Mouse (Mus musculus) cerebellum, postnatal 10 days (tissue): Measurements from ENCODE around the gene Cpne2.
A peak's percentile ranks its signal among the peaks of the same experiment; 100 is the strongest.

ENCODE experiments used
- DNase-seq, 2 experiments: peaks; one replicate each; pipeline ENCODE4 v3.0.0; 2021; ENCODE audit warnings: mixed read lengths in 2 of 2

Cpne2 gene

DNA sequence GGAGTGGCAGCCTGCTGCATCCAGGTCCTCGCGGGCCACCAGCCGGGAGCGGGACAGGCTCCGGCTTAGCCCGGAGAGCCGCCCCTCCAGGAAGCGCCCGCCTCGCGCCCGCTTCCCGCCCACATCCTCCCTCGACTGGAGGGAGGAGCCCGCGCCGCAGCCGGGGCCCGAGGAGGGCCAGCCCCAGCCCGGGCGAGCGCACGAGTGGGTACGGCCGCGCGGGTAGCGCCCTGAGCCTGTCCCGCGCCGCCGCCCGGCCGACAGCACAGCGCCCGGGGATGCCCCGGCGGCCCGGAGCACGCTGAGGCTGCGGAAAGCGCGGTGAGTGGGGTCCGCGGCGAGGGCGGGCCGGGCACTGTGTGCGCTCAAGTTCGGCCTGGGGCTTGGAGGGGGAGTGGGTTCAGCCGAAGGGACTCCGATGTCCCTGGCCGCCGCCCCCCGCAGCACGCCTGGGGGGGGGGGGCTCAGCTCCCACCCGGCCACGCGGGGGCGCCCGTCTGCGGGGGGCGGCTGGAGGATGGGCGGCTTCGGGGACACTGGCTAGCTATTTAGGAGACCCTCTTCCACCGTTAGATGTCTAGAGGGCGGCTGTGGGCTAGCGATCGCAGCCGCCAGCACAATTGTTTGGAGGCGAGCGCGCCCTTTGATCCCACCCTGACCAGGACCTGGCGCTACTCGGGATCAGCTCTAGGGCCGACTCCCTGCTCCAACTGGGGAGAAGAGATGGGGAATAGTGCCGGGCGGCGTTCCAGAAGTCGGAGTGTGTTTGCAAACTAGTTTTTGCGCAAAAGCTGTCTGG, at the start of gene Cpne2:
Gene Cpne2 (plus strand): TSS at position 118 of the 799 bp plus-strand sequence.
- DNase-seq: peak; percentile 49 to 63

- no peak for DNase-seq
These were observed 47.5 kb upstream of the Cpne2 start for GRCm38 (mm10) chr8:94485288-94485687.

DNA sequence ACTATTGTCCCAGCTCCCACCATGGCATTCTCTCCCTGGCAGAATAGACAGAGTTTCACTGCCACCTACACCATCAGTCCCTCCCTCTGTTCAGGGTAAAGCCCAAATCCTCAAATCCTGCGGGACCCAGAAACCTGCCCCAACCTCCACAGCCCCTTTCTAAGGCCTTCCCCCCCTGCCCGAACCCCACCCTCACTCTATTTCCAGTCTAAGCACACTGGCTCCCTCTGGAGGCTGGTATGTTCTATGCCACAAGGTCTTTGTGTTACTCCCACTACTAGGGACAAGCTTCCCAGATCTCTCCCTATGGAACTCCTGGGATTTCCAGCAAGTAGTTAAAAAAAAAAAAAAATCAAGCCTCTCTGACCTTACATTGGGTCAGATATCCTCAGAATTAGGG, 46.9 kb upstream of the Cpne2 start:
- peak; percentile 74 to 75 for DNase-seq

DNA sequence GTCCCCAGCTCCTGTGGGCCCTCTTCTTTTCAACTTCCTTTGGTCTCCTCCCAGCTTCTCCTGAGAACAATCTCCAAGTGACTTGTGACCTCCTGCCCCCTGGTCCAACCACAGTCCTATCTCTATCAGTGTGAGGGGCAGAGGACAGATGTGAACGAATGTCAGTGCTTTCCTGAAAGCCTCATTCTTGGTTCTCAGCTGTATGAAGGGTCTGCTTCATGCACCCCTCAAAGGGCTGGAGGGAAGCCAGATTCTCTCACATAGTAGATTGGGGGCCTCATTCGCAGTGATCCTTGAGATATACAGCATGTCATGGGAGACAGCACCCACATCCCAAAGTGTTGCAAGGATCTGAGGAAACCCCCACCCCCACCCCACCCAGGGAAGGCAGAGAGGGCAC, 44.8 kb upstream of the Cpne2 start:
- no peak for DNase-seq

- DNase-seq: peak in 1 of 2 experiments; percentile 26
These were observed 42.8 kb upstream of the Cpne2 start for GRCm38 (mm10) chr8:94489809-94490483.

DNA sequence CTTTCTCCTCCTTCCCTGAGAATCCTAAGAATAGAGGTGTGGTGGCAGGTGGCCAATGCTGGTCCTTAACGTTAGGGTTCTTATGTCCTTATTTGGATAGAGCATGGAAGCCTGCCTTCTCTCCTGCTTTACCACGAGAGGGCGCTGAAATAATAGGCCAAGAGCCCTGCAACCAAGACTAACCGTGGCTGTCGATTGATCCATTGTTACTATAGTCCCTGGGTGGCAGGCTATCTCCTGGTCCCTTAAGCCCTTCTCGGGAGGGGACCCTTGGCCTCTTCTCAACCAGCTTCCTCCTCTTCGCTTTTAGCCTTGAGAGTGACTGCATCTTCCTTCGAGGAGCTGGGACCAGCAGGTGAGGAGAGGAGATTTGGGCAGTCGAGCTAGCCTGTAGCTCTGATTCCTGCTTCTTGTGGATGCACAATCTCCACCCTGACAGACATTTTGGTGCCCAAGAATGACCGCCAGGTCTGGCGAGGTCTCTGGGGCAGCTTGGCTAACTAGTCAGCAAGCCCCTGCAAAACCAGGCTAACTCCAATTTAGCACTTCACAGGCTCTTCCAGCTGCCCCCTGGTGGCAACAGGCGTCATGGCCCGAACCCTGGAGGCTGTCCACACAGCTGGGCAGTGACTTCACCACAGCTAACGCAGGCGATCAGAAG, 40.6 kb upstream of the Cpne2 start:
- peak; percentile 86 to 87 for DNase-seq

- no peak for DNase-seq
These were observed 39.5 kb upstream of the Cpne2 start for GRCm38 (mm10) chr8:94493240-94493639.

GRCm38 (mm10) chr8:94515430-94516208, 17.2 kb upstream of the Cpne2 start:
- peak; percentile 81 to 90 for DNase-seq

GRCm38 (mm10) chr8:94516209-94516593, 16.6 kb upstream of the Cpne2 start:
- no peak for DNase-seq

- DNase-seq: no peak
These were observed 16.0 kb upstream of the Cpne2 start for GRCm38 (mm10) chr8:94516766-94517165.

GRCm38 (mm10) chr8:94518331-94518730, 14.5 kb upstream of the Cpne2 start:
- DNase-seq: peak; percentile 59 to 60

DNA sequence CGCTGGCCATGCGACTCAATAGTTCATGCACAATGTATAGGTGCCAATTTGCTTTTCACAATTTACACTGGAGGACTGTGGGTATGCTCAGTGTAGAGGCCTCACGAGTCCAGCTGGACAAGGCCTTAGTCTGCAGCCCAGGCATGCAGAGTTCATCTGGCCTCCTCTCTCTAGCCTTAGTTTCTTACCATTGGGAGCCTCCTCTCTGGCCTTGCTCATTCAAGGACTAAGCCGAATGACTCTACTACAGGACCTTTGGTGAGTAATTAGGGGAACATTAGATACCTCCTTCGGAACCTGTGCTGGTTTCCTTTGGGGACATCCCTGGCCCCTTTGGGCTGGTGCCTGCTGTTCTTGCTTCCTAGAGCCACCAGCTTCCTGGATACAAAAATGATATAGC, 13.8 kb upstream of the Cpne2 start:
- no peak for DNase-seq

DNA sequence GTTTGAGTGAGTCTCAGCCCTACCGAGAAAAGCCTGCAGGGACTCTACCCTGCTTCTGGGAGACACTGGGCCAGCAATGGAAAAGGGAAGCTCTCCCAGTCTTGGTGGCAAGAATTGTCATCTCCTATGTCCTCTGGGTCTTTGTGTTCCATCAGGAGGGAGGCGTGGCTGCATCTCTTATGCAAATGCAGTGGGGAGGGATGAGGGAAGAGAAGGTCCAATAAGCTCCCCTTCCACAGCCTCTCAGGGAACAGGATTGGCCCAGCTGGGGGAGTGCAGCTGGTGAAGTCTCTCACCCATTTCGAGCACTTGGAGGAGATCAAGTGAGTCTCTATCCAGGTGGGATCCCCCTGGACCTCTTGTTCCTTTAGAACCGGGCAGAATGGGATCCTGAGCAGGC, 11.3 kb upstream of the Cpne2 start:
- DNase-seq: no peak

GRCm38 (mm10) chr8:94522482-94522881, 10.3 kb upstream of the Cpne2 start:
- DNase-seq: no peak

- DNase-seq: no peak
These were observed 8.2 kb upstream of the Cpne2 start for GRCm38 (mm10) chr8:94524554-94524953.

DNA sequence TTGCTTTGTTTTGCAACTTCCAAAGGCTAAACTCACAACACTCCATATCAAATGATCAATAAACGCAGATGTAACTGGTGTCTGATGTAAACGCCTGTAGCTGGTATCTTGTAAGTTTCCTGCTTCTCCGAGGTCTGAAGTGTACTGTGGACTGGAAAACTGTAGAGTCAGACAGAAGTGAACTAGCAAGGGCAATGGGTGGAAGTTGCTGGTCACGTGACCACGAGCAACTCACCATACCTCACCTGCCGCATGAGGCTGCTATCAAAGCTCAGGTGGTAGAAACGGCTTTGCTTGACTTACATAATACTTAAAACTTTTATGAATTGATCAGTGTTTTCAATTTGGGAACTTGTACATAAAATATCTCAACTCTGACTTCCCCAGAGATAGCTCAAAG, 5.6 kb upstream of the Cpne2 start:
- DNase-seq: no peak

DNA sequence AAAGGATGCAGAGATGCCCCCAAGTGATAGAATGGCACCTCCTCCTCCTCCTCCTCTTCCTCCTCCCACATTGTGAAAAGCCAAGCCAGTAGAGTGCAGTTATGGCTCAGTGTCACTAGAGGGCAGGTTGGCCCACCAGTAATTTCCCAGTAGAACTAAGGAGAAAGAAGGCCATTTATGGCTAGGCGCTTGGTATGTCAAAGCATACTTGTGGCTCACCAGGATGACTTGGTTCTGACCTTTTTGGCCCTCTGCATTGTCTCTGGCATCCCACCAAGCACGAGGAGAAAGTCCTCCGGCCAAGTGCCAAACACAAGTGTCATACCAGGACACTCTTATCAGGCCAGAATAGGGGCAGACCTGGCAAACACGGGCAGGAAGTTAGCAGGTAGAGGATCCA, 4.5 kb upstream of the Cpne2 start:
- peak; percentile 80 to 83 for DNase-seq

DNA sequence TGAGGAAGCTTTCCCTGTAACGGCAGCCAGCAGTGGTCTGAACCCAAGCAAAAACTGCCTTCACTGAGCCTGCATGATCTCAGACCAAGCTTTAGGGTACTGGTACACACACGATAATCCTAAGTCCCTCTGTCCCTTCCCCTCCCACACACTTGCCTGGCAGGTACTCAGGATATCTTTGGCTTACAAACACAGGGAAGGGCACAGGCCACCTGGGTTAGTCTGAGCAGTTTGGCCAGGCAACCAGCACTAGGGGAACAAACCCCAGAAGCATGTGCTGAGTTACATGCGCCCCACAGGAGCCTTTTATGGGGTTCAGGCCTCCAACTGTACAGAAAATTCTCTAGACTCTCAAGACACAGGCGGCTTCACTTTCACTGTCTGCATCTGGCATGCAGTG, 2.9 kb upstream of the Cpne2 start:
- no peak for DNase-seq

GRCm38 (mm10) chr8:94530643-94531042, 2.1 kb upstream of the Cpne2 start:
- DNase-seq: no peak

GRCm38 (mm10) chr8:94532000-94532399, 790 bp upstream of the Cpne2 start:
- no peak for DNase-seq

- DNase-seq: no peak
These were observed 291 bp upstream of the Cpne2 start for GRCm38 (mm10) chr8:94532525-94532872.

- DNase-seq: no peak
These were observed 1.8 kb downstream of the Cpne2 start for GRCm38 (mm10) chr8:94534612-94535011.

GRCm38 (mm10) chr8:94535631-94536030, 2.8 kb downstream of the Cpne2 start:
- DNase-seq: peak; percentile 58
